Mouse (Mus musculus): ENCODE results near the gene Mgat5b. TPM values are rescaled to one million over a fixed set of nuclear protein-coding genes. Genes with fewer than 3 reads are reported as not detected.

The Mgat5b gene
- polyA plus RNA-seq, 1 experiment = 26.9 TPM

DNA sequence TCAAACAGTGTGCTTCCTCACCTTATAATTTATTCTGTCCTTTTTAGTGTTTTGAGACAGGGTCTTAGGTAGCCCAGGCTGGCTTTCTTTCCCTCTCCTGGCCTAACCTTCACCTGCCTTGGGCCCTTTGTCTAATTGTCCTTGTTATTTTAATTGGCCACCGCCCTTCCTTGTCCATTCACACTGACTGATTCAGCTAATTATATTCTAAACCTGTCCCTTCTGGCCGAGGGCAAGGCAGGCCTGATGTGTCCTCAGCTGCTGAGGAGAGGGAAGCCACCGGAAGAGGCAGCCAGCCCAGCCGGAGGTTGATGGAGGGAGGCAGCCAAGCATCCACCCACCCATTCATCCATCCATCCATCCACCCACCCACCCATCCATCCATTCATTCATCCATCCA, 52.2 kb downstream of the Mgat5b start:
- Histone ChIP-seq H3K27ac (ENCODE audit: insufficient read depth, low read length) (no peak overlapping the region), H3K27me3 (ENCODE audit: control insufficient read depth, insufficient read depth, low read length) (no peaks in the 10 kb centered on the region), H3K4me1 (ENCODE audit: control insufficient read depth, insufficient read depth, low read length) (no peaks in the 10 kb centered on the region), H3K4me3 (replicated peaks; ENCODE audit: insufficient read depth, low read depth, low read length) (no peak overlapping the region)
- no peak for TF ChIP-seq CTCF (IDR thresholded peaks at IDR 0.05; ENCODE audit: borderline replicate concordance, insufficient read depth, low read depth, low read length)
- TF ChIP-seq POLR2A (IDR thresholded peaks at IDR 0.05; ENCODE audit: borderline replicate concordance, insufficient read depth, low read length) = no peak
- WGBS = 64% methylated on average over 4 of the region's 4 CpGs
- DNase-seq = no peak

DNA sequence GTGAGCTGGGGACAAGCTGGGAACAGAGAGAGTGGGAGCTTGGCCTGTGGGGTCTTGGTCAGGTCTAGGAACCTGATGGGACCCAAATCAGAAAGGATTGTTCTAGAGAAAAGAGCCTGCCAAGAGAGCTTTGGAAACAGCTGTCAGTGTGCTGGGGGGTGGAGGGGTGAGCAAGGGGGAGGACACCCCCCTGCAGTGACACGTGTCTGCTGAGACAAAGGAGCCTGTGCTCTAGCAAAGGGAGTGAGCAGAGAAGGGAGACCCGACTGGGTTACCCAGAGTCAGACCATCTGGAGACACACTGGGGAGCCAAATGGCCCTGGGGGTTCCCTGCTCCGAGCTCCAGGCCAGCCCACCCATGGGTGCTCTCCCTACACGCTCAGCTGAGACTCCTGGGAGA, 54.2 kb downstream of the Mgat5b start:
- H3K4me1 ChIP-seq (ENCODE audit: control insufficient read depth, insufficient read depth, low read length) = no peaks in the 10 kb centered on the region
- H3K4me3 ChIP-seq (replicated peaks; ENCODE audit: insufficient read depth, low read depth, low read length) = no peak overlapping the region
- DNase-seq = no peak
- WGBS = 39% methylated on average over 4 of the region's 4 CpGs
- H3K27me3 ChIP-seq (ENCODE audit: control insufficient read depth, insufficient read depth, low read length) = no peaks in the 10 kb centered on the region
- no peak overlapping the region for H3K27ac ChIP-seq (ENCODE audit: insufficient read depth, low read length)
- TF ChIP-seq CTCF (IDR thresholded peaks at IDR 0.05; ENCODE audit: borderline replicate concordance, insufficient read depth, low read depth, low read length) = no peak
- TF ChIP-seq POLR2A (IDR thresholded peaks at IDR 0.05; ENCODE audit: borderline replicate concordance, insufficient read depth, low read length) = no peak

DNA sequence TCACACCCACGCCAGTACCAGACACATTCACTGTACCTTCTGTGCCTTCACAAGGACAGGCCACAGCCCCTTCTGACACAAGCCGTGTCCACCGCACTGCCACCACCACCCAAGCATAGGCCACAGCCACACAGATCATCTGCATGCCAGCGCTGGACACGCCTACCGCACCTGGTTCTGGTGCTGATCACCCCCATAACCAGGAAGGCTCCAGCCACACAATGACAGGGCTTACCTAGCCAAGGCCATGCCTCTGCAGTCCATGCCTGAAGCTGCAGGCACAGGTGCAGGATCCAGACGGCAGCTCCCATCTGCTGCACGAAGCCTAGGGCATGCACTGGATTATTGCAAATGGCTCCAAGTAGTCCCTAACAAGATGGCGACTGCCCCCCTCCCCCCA, 54.8 kb downstream of the Mgat5b start:
- Histone ChIP-seq H3K27ac (ENCODE audit: insufficient read depth, low read length) (no peak overlapping the region), H3K4me3 (replicated peaks; ENCODE audit: insufficient read depth, low read depth, low read length) (no peak overlapping the region), H3K4me1 (ENCODE audit: control insufficient read depth, insufficient read depth, low read length) (no peaks in the 10 kb centered on the region), H3K27me3 (ENCODE audit: control insufficient read depth, insufficient read depth, low read length) (no peaks in the 10 kb centered on the region)
- TF ChIP-seq CTCF (IDR thresholded peaks at IDR 0.05; ENCODE audit: borderline replicate concordance, insufficient read depth, low read depth, low read length) (no peak), POLR2A (IDR thresholded peaks at IDR 0.05; ENCODE audit: borderline replicate concordance, insufficient read depth, low read length) (no peak)
- WGBS = 93% methylated on average over 9 of the region's 9 CpGs
- no peak for DNase-seq

DNA sequence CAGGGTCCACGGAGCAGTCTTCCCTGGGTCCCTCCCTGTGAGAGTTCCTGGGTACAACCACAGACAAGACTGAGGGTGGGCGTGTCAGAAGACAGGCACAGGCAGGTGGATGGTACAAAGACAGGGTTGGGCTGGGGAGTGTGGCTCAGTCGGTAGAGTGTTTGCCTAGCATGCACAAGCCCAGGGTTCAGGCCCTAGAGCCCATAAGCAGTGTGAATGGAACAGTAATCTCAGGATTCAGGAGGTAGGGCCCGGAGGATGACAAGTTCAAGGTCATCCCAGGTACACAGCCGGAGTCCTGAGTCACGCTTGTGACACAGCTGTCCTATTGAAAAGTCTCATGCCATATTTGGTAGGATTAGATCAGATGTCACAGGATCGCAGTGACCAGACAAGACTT, 55.7 kb downstream of the Mgat5b start:
- Histone ChIP-seq H3K27ac (ENCODE audit: insufficient read depth, low read length) (no peak overlapping the region), H3K4me3 (replicated peaks; ENCODE audit: insufficient read depth, low read depth, low read length) (no peak overlapping the region), H3K27me3 (ENCODE audit: control insufficient read depth, insufficient read depth, low read length) (no peaks in the 10 kb centered on the region), H3K4me1 (ENCODE audit: control insufficient read depth, insufficient read depth, low read length) (no peaks in the 10 kb centered on the region)
- no peak for TF ChIP-seq POLR2A (IDR thresholded peaks at IDR 0.05; ENCODE audit: borderline replicate concordance, insufficient read depth, low read length)
- no peak for TF ChIP-seq CTCF (IDR thresholded peaks at IDR 0.05; ENCODE audit: borderline replicate concordance, insufficient read depth, low read depth, low read length)
- 91% methylated on average over 7 of the region's 7 CpGs for WGBS
- no peak for DNase-seq

DNA sequence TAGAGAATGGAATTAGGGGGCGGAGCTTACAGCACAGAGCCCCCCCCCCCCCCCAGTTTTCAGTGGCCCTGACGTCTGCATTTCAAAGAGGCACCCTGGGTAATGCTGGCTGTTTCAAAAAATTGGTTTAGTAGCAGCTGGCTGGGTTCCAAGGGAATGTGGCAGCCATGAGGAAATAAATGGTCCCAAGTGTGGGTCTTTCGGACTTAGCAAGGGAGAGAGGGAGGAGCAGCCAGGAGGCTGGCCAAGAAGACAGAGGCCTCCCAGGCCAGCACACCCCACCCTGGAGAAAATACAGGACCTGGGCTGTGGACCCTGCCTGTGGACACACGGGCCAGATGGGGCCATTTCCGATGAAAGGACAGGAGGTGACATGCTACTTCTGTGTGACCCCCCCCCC, 61.6 kb downstream of the Mgat5b start:
- H3K4me3 ChIP-seq (replicated peaks; ENCODE audit: insufficient read depth, low read depth, low read length) = no peak overlapping the region
- DNase-seq = no peak
- H3K27me3 ChIP-seq (ENCODE audit: control insufficient read depth, insufficient read depth, low read length) = no peaks in the 10 kb centered on the region
- H3K4me1 ChIP-seq (ENCODE audit: control insufficient read depth, insufficient read depth, low read length) = no peaks in the 10 kb centered on the region
- TF ChIP-seq POLR2A (IDR thresholded peaks at IDR 0.05; ENCODE audit: borderline replicate concordance, insufficient read depth, low read length) = no peak
- no peak overlapping the region for H3K27ac ChIP-seq (ENCODE audit: insufficient read depth, low read length)
- 27% methylated on average over 5 of the region's 5 CpGs for WGBS

DNA sequence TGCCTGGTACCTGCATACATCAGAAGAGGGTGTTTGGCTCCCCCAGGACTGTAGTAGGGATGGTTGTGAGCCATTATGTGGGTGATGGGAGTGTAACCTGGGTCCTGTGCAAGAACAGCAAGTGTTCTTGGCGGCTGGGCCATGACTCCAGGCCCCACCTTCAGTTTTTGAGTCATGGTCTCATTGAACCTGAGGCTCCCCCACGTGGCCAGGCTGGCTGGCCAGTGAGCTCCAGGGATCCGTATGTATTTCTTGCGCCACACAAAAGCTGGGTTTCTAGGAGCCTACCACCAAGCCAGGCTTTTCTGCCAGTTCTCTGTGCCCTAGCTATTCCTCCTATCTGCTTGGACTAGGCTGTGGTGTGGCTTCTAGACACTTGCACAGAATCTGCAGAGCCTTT, 63.9 kb downstream of the Mgat5b start:
- WGBS = 75% methylated on average over 4 of the region's 4 CpGs
- Histone ChIP-seq H3K4me1 (ENCODE audit: control insufficient read depth, insufficient read depth, low read length) (no peaks in the 10 kb centered on the region), H3K27me3 (ENCODE audit: control insufficient read depth, insufficient read depth, low read length) (no peaks in the 10 kb centered on the region), H3K27ac (ENCODE audit: insufficient read depth, low read length) (no peak overlapping the region), H3K4me3 (replicated peaks; ENCODE audit: insufficient read depth, low read depth, low read length) (no peak overlapping the region)
- TF ChIP-seq POLR2A (IDR thresholded peaks at IDR 0.05; ENCODE audit: borderline replicate concordance, insufficient read depth, low read length) (no peak), CTCF (IDR thresholded peaks at IDR 0.05; ENCODE audit: borderline replicate concordance, insufficient read depth, low read depth, low read length) (no peak)
- no peak for DNase-seq

DNA sequence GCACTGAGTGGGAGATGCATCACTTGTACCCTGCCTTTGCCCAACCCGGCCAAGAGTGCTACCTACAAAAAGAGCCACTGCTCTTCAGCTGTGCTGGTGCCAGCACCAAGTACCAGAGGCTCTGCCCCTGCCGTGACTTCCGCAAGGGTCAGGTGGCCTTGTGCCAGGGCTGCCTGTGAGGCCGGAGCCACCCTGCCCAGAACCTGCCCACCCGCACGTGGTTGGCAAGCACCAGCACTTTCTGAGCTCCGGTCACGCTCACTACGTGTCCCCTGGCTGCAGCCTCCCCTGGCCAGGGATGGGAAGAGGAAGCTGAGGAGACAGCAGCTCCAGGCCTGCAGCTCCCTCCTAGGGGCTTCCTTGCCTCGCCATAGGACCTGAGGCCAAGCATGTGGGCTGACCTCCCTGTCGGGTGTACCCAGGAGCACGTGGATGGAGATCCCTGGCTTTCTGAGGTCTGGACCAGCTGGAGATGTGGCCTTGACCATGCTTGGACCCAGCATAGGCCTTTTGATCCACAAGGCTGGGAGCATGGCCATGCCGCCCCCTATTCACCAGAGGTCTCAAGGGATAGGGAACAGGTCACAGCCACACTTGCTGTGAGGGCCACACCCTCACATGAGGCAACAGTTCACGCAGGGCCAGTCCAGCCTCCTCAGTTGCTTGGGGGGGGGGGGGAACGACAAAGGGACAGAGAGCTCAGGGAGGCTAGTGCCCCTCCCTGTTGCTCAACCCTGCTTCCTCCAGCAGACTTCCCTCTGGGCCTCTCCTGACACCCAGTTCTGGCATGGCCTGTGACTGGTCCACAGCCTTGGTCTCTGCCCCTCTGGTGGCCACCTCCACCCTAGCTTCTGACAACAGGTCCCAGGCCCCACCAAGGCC, 67.1 kb downstream of the Mgat5b start:
- H3K4me3 ChIP-seq (replicated peaks; ENCODE audit: insufficient read depth, low read depth, low read length) = no peak overlapping the region
- H3K27me3 ChIP-seq (ENCODE audit: control insufficient read depth, insufficient read depth, low read length) = no peaks in the 10 kb centered on the region
- peak; percentile 20 to 36 for DNase-seq
- 46% methylated on average over 15 of the region's 15 CpGs for WGBS
- H3K4me1 ChIP-seq (ENCODE audit: control insufficient read depth, insufficient read depth, low read length) = no peaks in the 10 kb centered on the region
- H3K27ac ChIP-seq (ENCODE audit: insufficient read depth, low read length) = no peak overlapping the region
- no peak for TF ChIP-seq POLR2A (IDR thresholded peaks at IDR 0.05; ENCODE audit: borderline replicate concordance, insufficient read depth, low read length)

DNA sequence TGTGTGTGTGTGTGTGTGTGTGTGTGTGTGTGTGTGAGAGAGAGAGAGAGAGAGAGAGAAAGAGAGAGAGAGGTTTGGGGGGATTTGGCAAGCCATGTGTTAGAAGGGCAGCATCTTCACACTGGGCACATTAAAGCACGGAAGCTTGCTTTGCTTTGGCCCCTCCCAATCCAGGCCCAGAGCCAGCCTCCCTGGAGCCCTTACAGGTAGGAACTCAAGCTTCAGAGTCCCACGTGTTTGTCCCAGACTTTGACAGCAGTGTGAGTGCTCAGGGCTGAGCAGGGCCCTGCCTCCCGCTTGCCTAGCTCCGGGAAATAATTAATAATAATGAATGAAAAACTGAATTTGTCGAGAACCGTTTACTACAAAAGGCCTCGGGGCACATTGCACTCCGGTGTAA, 69.5 kb downstream of the Mgat5b start:
- TF ChIP-seq CTCF (IDR thresholded peaks at IDR 0.05; ENCODE audit: borderline replicate concordance, insufficient read depth, low read depth, low read length) (no peak), POLR2A (IDR thresholded peaks at IDR 0.05; ENCODE audit: borderline replicate concordance, insufficient read depth, low read length) (no peak)
- 31% methylated on average over 8 of the region's 8 CpGs for WGBS
- Histone ChIP-seq H3K27me3 (ENCODE audit: control insufficient read depth, insufficient read depth, low read length) (no peaks in the 10 kb centered on the region), H3K4me1 (ENCODE audit: control insufficient read depth, insufficient read depth, low read length) (no peaks in the 10 kb centered on the region), H3K4me3 (replicated peaks; ENCODE audit: insufficient read depth, low read depth, low read length) (no peak overlapping the region), H3K27ac (ENCODE audit: insufficient read depth, low read length) (no peak overlapping the region)
- peak in 1 of 2 experiments; percentile 12 for DNase-seq

Data from cerebellum, adult 2 months (tissue).